Mouse (Mus musculus) adrenal gland, adult 10 weeks (tissue): Measurements from ENCODE around the gene Zfp354b. TPM values are rescaled to one million over a fixed set of nuclear protein-coding genes. Genes with fewer than 3 reads are reported as not detected.

Experiments used
- polyA plus RNA-seq: library from polyadenylated mRNA; stranded (reverse); fragments of 350-450 nt; fragmentation: Illumina TruSeq; extraction: RNeasy Lipid Tissue Mini Kit (QIAGEN cat#74804); gene quantifications from one replicate; pipeline ENCODE4 v1.2.3, GENCODE M21; 2014; ENCODE audit warnings: low read depth, low replicate concordance

The Zfp354b gene
- 7.4 TPM for polyA plus RNA-seq

GRCm38 (mm10) chr11:50931451-50931866, at the start of gene Zfp354b:
Gene Zfp354b (minus strand): TSS chr11:50931633.

GRCm38 (mm10) chr11:50966230-50966629, 34.8 kb upstream of the Zfp354b start, which contains the start of gene Olfr1378:
Gene Olfr1378 (plus strand): TSS chr11:50966530.

DNA sequence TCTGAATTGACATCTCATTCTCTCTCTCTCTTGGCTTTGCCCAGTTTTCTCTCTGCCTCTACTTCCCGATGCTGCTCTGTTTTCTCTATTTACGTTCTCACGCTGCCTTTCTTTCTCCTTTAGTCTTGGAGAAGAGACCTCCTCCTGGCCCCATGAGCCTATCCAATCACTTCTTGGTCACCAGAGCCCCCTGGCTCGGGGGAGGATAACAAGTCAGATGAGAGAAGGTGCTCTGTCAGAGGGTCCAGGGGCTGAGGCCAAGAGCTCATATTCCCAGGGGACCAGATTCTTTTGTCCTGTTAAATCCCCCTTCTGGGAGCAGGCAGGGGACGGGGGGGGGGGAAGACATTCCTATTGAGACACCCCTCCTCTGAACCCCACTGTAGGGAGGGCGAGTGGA, 22.2 kb upstream of the Zfp354b start, which contains the start of gene Prop1:
Gene Prop1 (minus strand): TSS at position 101 of the 400 bp plus-strand sequence.

DNA sequence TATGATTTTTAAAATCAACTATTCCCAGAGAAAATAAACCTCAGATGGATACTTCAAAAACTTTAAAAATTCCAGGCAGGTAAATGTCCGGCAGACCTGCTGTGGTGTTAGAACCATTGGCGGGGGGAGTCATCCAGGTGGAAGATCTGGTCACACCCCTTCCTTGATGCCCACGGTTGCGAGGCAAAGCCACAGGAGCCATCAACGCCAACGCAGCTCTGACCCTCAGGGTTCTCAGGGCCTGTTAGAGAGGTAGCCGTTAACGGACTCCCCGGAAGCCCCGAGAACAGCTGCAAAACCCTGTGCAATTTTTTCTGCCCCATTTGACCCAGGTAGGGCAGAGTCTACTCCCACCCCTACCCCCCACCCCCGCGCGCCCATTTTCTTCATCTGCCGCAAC, 12.1 kb upstream of the Zfp354b start, which contains the start of gene 4933414I15Rik:
Gene 4933414I15Rik (minus strand): TSS at position 260 of the 400 bp plus-strand sequence.

GRCm38 (mm10) chr11:50915671-50916320, 15.6 kb downstream of the Zfp354b start, which contains the start of gene Zfp2:
Gene Zfp2 (minus strand): TSS chr11:50916165.

DNA sequence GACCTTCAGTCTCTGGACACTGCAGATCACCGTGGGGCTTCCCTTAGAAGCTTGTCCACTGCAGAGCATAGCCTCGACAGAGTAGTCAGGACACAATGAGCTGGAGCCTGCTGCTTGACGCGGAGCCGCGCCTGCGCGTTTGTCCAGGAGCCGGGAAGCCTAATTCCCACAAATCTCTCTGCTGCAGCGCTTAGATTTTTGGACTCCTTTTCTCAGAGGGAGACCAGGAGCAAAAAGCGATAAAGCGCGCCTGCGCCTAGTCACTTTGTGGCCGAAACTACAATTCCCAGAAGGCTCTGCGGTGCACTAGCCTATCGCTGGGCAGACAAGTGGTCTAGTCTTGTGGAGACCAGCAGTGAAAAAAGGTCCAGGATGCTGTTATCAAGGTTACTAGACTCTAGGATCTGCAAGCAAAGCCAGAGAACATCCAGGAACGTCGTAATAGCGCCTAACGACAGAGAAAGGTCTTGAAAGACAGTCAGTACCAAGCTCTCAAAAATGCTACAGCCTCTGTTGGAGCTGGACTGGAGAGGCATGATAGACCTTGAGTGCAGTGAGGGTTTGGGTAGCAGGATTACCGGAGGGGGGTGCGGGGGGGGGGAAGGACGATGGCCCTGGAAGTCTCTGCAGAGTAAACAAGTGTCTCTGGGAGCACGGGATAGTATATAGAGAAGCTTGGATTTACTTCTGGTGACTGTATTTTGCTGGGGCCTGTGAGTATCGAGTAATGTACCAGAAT, 43.9 kb downstream of the Zfp354b start, which contains the start of gene Zfp454:
Gene Zfp454 (minus strand): TSS at position 262 of the 739 bp plus-strand sequence.

Other genes with a start within 250 kb of the Zfp354b start
- gene Zfp354c, start 103.9 kb downstream of the Zfp354b start, polyA plus RNA-seq = 11.5 TPM
- 0.76 TPM for gene Zfp879, start 90.1 kb downstream of the Zfp354b start, polyA plus RNA-seq
- gene Grm6, start 80.9 kb downstream of the Zfp354b start, polyA plus RNA-seq = not detected
- 5.1 TPM for gene Zfp454, start 44.0 kb downstream of the Zfp354b start, polyA plus RNA-seq
- gene Zfp2, start 15.5 kb downstream of the Zfp354b start, polyA plus RNA-seq = 27.2 TPM
- not detected for gene 4933414I15Rik, start 12.1 kb upstream of the Zfp354b start, polyA plus RNA-seq
- gene Prop1, start 22.1 kb upstream of the Zfp354b start, polyA plus RNA-seq = not detected
- not detected for gene Olfr1378, start 34.9 kb upstream of the Zfp354b start, polyA plus RNA-seq
- gene Olfr1377, start 50.3 kb upstream of the Zfp354b start, polyA plus RNA-seq = not detected
- gene Olfr51, start 72.0 kb upstream of the Zfp354b start, polyA plus RNA-seq = not detected
- 0.87 TPM for gene Olfr54, start 82.6 kb upstream of the Zfp354b start, polyA plus RNA-seq
- not detected for gene Olfr1375, start 116.5 kb upstream of the Zfp354b start, polyA plus RNA-seq
- gene Zfp354a, start 127.6 kb upstream of the Zfp354b start, polyA plus RNA-seq = 20.1 TPM